Mouse (Mus musculus) mouse embryonic stem cell (cell line): ENCODE results near the gene Gstk1.

Source experiments
- in situ Hi-C, 2 experiments: fragments of 300-500 bp; cut with MboI; formaldehyde crosslinking; loops; 1 replicate in 1 of 2; 3 replicates in 1 of 2; pipeline ENCODE4 v1.14.3; 2019 to 2020; ENCODE audit warnings: low sequenced_read_pairs in 2 of 2, low pct_unique_long_range_greater_than_20kb in 1 of 2, mixed read lengths in 1 of 2; ENCODE audit not compliant: unreplicated experiment in 1 of 2

Gene Gstk1

GRCm38 (mm10) chr6:42261524-42262170, 15.9 kb downstream of the Gstk1 start, which contains the start of gene Tmem139:
Gene Tmem139, plus strand, starts transcription at chr6:42261970.
- in situ Hi-C loops, result no loop called here

GRCm38 (mm10) chr6:42264626-42265312, 19.0 kb downstream of the Gstk1 start, which contains the start of gene Casp2:
Gene Casp2, plus strand, starts transcription at chr6:42264985.
- in situ Hi-C loops, result no loop called here

- in situ Hi-C loops, result no loop called here
Measured at GRCm38 (mm10) chr6:42265391-42266330, 19.9 kb downstream of the Gstk1 start.

GRCm38 (mm10) chr6:42270817-42271216, 25.1 kb downstream of the Gstk1 start:
- in situ Hi-C loops, result no loop called here

- in situ Hi-C loops, result loop anchor here in 1 of 2 experiments (25.0 kb wide), 1 partner anchor 1914 kb away; no protein-coding TSS in a partner anchor
Measured at GRCm38 (mm10) chr6:42276151-42276550, 30.4 kb downstream of the Gstk1 start.

GRCm38 (mm10) chr6:42282865-42283528, 37.3 kb downstream of the Gstk1 start:
- in situ Hi-C loops, result loop anchor here in 1 of 2 experiments (25.0 kb wide), 1 partner anchor 1921 kb away; no protein-coding TSS in a partner anchor

- in situ Hi-C loops, result loop anchor here in 1 of 2 experiments (25.0 kb wide), 1 partner anchor 1924 kb away; no protein-coding TSS in a partner anchor
Measured at GRCm38 (mm10) chr6:42286448-42286847, 40.7 kb downstream of the Gstk1 start, which contains the start of gene Clcn1. Gene Clcn1, plus strand, starts transcription at chr6:42286685.

- in situ Hi-C loops, result loop anchor here in 1 of 2 experiments (25.0 kb wide), 1 partner anchor 1925 kb away; no protein-coding TSS in a partner anchor
Measured at GRCm38 (mm10) chr6:42287562-42287961, 41.8 kb downstream of the Gstk1 start.

GRCm38 (mm10) chr6:42293327-42293726, 47.6 kb downstream of the Gstk1 start:
- in situ Hi-C loops, result loop anchor here in 1 of 2 experiments (25.0 kb wide), 1 partner anchor 1931 kb away; no protein-coding TSS in a partner anchor

GRCm38 (mm10) chr6:42295549-42296094, 49.9 kb downstream of the Gstk1 start:
- in situ Hi-C loops, result loop anchor here in 1 of 2 experiments (25.0 kb wide), 1 partner anchor 1933 kb away; no protein-coding TSS in a partner anchor

GRCm38 (mm10) chr6:42299362-42299761, 53.6 kb downstream of the Gstk1 start:
- in situ Hi-C loops, result loop anchor here in 1 of 2 experiments (25.0 kb wide), 1 partner anchor 1937 kb away; no protein-coding TSS in a partner anchor
